Mouse (Mus musculus): Measurements from ENCODE around the gene Tspear. TPM values are rescaled to one million over a fixed set of nuclear protein-coding genes. Genes with fewer than 3 reads are reported as not detected.

The Tspear gene
- polyA plus RNA-seq, 1 experiment, result 1.3 TPM

DNA sequence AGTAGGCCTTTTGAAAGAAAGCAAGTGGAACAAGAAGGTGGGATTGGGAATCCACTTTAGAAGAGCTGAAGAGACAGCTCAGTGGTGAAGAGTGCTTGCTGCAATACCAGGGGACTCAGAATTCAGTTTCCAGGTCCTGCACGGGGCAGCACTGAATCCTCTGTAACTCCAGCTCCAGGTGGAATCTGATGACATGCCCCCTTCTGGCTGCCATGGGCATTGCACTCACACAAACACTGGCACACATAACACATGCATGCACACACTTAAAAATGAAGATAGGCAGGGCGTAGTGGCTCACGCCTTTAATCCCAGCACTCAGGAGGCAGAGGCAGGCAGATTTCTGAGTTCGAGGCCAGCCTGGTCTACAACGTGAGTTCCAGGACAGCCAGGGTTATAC lies 196.2 kb downstream of the Tspear start:
- peak; percentile 7 for DNase-seq
- no peak overlapping the region for H3K27ac ChIP-seq (ENCODE audit: control insufficient read depth, insufficient read depth, low read length)
- 89% methylated on average over 5 of the region's 5 CpGs for WGBS
- TF ChIP-seq POLR2A (IDR thresholded peaks at IDR 0.05; ENCODE audit: control insufficient read depth, extremely low read depth, insufficient read depth, low read length, poor library complexity) (no peak), CTCF (IDR thresholded peaks at IDR 0.05; ENCODE audit: borderline replicate concordance, control insufficient read depth, extremely low read depth, insufficient read depth, low read length, poor library complexity) (no peak)
- no peaks in the 10 kb centered on the region for H3K4me1 ChIP-seq (replicated peaks; ENCODE audit: control insufficient read depth, insufficient read depth, low read length)
- no peak overlapping the region for H3K4me3 ChIP-seq (ENCODE audit: control insufficient read depth, insufficient read depth, low read length)
- no peaks in the 10 kb centered on the region for H3K27me3 ChIP-seq (ENCODE audit: control insufficient read depth, insufficient read depth, low read length)
- H3K36me3 ChIP-seq (ENCODE audit: control insufficient read depth, insufficient read depth, low read length), result no peaks in the 10 kb centered on the region

- no peak for DNase-seq
- no peak overlapping the region for H3K4me3 ChIP-seq (ENCODE audit: control insufficient read depth, insufficient read depth, low read length)
- 72% methylated on average over 12 of the region's 12 CpGs for WGBS
- H3K27me3 ChIP-seq (ENCODE audit: control insufficient read depth, insufficient read depth, low read length), result no peaks in the 10 kb centered on the region
- no peaks in the 10 kb centered on the region for H3K4me1 ChIP-seq (replicated peaks; ENCODE audit: control insufficient read depth, insufficient read depth, low read length)
- H3K36me3 ChIP-seq (ENCODE audit: control insufficient read depth, insufficient read depth, low read length), result no peaks in the 10 kb centered on the region
- no peak overlapping the region for H3K27ac ChIP-seq (ENCODE audit: control insufficient read depth, insufficient read depth, low read length)
- TF ChIP-seq POLR2A (IDR thresholded peaks at IDR 0.05; ENCODE audit: control insufficient read depth, extremely low read depth, insufficient read depth, low read length, poor library complexity), result no peak
- no peak for TF ChIP-seq CTCF (IDR thresholded peaks at IDR 0.05; ENCODE audit: borderline replicate concordance, control insufficient read depth, extremely low read depth, insufficient read depth, low read length, poor library complexity)
These were observed 199.8 kb downstream of the Tspear start for GRCm38 (mm10) chr10:77886007-77886747.

GRCm38 (mm10) chr10:77890987-77891565 lies 204.7 kb downstream of the Tspear start:
- Histone ChIP-seq H3K27ac (ENCODE audit: control insufficient read depth, insufficient read depth, low read length) (no peak overlapping the region), H3K36me3 (ENCODE audit: control insufficient read depth, insufficient read depth, low read length) (no peaks in the 10 kb centered on the region), H3K4me3 (ENCODE audit: control insufficient read depth, insufficient read depth, low read length) (no peak overlapping the region), H3K4me1 (replicated peaks; ENCODE audit: control insufficient read depth, insufficient read depth, low read length) (no peaks in the 10 kb centered on the region), H3K27me3 (ENCODE audit: control insufficient read depth, insufficient read depth, low read length) (no peaks in the 10 kb centered on the region)
- TF ChIP-seq POLR2A (IDR thresholded peaks at IDR 0.05; ENCODE audit: control insufficient read depth, extremely low read depth, insufficient read depth, low read length, poor library complexity), result no peak
- TF ChIP-seq CTCF (IDR thresholded peaks at IDR 0.05; ENCODE audit: borderline replicate concordance, control insufficient read depth, extremely low read depth, insufficient read depth, low read length, poor library complexity), result no peak
- WGBS, result 91% methylated on average over 8 of the region's 8 CpGs
- no peak for DNase-seq

GRCm38 (mm10) chr10:77895562-77895961 lies 209.2 kb downstream of the Tspear start:
- H3K36me3 ChIP-seq (ENCODE audit: control insufficient read depth, insufficient read depth, low read length), result no peaks in the 10 kb centered on the region
- H3K27me3 ChIP-seq (ENCODE audit: control insufficient read depth, insufficient read depth, low read length), result no peaks in the 10 kb centered on the region; the same call in 1 of the 2 replicates
- 90% methylated on average over 5 of the region's 5 CpGs for WGBS
- DNase-seq, result no peak
- no peak for TF ChIP-seq CTCF (IDR thresholded peaks at IDR 0.05; ENCODE audit: borderline replicate concordance, control insufficient read depth, extremely low read depth, insufficient read depth, low read length, poor library complexity)
- no peak for TF ChIP-seq POLR2A (IDR thresholded peaks at IDR 0.05; ENCODE audit: control insufficient read depth, extremely low read depth, insufficient read depth, low read length, poor library complexity)
- no peak overlapping the region for H3K4me3 ChIP-seq (ENCODE audit: control insufficient read depth, insufficient read depth, low read length)
- H3K4me1 ChIP-seq (replicated peaks; ENCODE audit: control insufficient read depth, insufficient read depth, low read length), result no peaks in the 10 kb centered on the region
- H3K27ac ChIP-seq (ENCODE audit: control insufficient read depth, insufficient read depth, low read length), result no peak overlapping the region

DNA sequence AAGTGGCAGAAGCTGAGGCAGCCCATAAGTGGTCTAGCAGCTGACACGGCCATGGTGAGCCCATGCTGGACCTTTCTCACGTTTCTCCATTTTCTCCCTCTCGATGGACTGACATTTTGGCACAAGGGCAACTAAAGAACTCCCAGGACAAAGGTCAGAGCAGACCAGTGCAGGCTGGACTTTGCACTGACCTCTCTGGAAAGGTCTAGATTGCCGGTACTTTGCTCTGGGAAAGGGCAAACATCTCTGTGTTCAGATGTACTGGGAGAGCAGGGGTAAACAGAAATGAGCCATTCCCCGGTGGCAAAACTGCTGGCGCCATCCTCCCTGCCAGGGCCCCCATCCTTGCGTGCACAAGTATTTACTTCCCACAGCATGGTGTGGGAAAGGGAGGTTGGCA lies 213.8 kb downstream of the Tspear start:
- no peak for TF ChIP-seq CTCF (IDR thresholded peaks at IDR 0.05; ENCODE audit: borderline replicate concordance, control insufficient read depth, extremely low read depth, insufficient read depth, low read length, poor library complexity)
- no peak for TF ChIP-seq POLR2A (IDR thresholded peaks at IDR 0.05; ENCODE audit: control insufficient read depth, extremely low read depth, insufficient read depth, low read length, poor library complexity)
- Histone ChIP-seq H3K4me1 (replicated peaks; ENCODE audit: control insufficient read depth, insufficient read depth, low read length) (peaks cover 13% of the 10 kb centered on the region), H3K27ac (ENCODE audit: control insufficient read depth, insufficient read depth, low read length) (no peak overlapping the region), H3K4me3 (ENCODE audit: control insufficient read depth, insufficient read depth, low read length) (no peak overlapping the region), H3K27me3 (ENCODE audit: control insufficient read depth, insufficient read depth, low read length) (peaks cover 4% of the 10 kb centered on the region), H3K36me3 (ENCODE audit: control insufficient read depth, insufficient read depth, low read length) (no peaks in the 10 kb centered on the region)
- WGBS, result 68% methylated on average over 7 of the region's 7 CpGs
- DNase-seq, result no peak

DNA sequence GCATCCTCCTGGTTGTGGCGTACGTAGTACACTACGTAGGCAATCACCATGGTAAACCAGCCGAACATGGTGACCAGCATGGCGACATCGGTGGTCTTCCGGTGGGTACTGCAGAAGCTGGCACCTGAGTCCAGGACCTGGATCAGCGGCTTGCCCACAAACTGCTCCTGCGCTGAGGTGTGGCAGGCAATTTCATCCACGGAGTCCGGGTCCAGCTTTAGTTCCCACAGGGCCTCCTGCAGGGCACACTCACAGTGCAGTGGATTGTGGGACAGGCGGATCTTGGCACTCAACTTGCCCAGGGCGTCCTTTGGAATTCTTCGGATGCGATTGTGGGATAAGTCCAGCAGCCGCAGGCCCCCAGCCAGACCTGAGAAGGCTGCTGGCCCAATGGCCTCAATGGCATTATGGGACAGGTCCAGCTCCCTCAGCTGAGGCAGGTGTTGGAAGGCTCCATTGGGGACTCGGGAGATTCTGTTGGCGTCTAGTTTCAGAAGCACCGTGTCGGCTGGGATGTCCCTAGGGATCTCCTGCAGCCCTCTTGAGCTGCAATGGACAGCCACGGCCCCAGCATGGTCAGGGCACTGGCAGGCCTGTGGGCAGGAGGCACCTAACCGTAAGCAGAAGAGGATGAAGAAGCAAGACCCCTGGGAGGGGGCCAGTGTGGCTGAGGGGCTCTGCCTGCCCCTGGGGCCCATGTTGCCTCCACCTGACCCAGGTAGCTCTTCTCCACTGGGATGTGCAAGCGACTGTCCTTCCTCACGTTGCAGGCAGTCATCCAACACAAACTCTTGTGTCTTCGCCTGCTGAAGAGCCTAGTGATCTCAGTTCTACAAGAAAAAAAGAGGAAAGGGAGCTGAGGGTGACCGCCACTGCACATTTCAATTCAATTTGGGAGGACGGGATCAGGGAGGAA lies 214.8 kb downstream of the Tspear start:
- Histone ChIP-seq H3K27me3 (ENCODE audit: control insufficient read depth, insufficient read depth, low read length) (peaks cover 4% of the 10 kb centered on the region), H3K36me3 (ENCODE audit: control insufficient read depth, insufficient read depth, low read length) (no peaks in the 10 kb centered on the region), H3K27ac (ENCODE audit: control insufficient read depth, insufficient read depth, low read length) (no peak overlapping the region), H3K4me1 (replicated peaks; ENCODE audit: control insufficient read depth, insufficient read depth, low read length) (peaks cover 13% of the 10 kb centered on the region), H3K4me3 (ENCODE audit: control insufficient read depth, insufficient read depth, low read length) (no peak overlapping the region)
- 93% methylated on average over 27 of the region's 27 CpGs for WGBS
- no peak for DNase-seq
- no peak for TF ChIP-seq POLR2A (IDR thresholded peaks at IDR 0.05; ENCODE audit: control insufficient read depth, extremely low read depth, insufficient read depth, low read length, poor library complexity)
- no peak for TF ChIP-seq CTCF (IDR thresholded peaks at IDR 0.05; ENCODE audit: borderline replicate concordance, control insufficient read depth, extremely low read depth, insufficient read depth, low read length, poor library complexity)

Data from thymus, adult 2 months (tissue).